Mouse (Mus musculus) ovary, postnatal 36 days (tissue): ENCODE data around the gene Pacrg.
A peak's percentile ranks its signal among the peaks of the same experiment; 100 is the strongest.

Experiments used
- DNase-seq: peaks from one replicate; pipeline ENCODE4 v3.0.0; 2022; ENCODE audit warnings: low spot score, mixed read lengths

The Pacrg gene

DNA sequence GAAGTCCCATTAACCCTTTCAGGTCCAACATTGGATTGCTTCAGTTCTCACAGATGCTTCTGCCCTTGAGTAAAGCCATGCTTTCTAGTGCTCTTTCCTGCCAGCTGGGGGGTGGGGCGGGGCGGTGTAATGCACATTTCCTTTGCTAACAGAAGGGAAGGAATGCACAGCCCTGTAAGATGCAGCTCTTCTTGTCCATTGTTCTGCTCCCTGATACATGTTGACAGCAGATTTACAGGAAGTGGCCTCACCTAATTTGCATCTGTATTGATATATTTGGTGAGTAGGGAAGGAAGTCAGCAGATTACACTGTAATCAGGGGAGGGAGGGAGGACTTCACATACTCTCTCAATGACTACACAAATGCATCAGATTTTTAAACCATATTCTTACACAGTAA, 100.0 kb downstream of the Pacrg start:
- DNase-seq, result no peak

DNA sequence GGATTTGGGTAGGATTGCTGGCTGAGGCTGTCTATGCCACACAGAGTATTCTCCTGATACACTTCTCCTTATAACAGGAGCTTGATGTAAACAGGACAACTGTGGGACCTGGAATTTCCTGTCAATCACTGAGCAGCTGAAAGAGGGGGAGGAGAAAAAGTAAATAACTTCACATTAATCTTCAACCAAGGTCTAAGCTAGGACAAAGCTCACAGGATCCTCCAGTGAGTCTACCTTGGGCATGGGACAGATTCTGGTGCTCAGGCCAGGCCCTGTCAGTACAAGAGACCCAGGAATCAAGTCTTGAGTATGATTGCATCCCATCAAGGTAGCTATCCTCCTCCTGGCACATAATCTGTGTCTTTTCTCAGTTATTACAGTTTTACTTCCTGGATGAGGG, 102.1 kb downstream of the Pacrg start:
- no peak for DNase-seq

DNA sequence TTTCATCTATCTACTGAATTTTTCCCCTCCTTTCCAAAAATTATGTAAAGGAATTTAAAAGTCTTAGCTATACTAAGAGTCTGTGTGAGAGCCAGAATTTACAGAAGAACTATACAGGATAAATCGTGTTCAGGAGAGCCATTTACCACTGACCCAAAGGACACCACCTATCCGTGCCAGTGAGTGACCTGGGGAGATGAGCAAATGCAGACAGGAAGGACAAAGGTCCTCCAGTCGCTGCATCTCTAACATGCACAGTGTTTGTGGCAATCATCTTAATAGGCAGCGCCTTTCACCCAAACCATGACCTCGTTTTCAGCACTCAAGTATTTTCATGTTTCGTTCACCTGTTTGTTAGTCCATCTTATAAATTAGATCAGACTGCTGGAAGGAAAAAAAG, 105.4 kb downstream of the Pacrg start:
- DNase-seq, result no peak

GRCm38 (mm10) chr17:10732303-10733048, 107.6 kb downstream of the Pacrg start:
- no peak for DNase-seq

DNA sequence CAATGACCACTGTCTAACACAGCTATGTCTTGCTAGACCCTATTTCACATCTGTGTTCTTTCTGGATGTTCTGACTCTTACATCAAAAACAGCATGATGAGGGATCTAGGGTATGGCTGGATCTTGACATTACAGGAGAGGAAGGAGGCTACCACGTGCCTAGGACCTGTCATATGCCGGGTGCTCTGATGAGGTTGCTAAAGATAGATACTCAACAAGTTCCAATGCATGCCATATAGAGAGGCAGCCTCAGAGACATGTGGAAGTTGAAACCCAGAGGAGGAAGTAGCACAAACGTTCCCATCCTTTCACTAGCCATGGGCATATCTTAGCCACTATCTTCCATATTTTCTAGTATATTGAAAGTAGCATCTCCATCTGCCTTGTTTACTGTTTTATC, 115.3 kb downstream of the Pacrg start:
- no peak for DNase-seq

DNA sequence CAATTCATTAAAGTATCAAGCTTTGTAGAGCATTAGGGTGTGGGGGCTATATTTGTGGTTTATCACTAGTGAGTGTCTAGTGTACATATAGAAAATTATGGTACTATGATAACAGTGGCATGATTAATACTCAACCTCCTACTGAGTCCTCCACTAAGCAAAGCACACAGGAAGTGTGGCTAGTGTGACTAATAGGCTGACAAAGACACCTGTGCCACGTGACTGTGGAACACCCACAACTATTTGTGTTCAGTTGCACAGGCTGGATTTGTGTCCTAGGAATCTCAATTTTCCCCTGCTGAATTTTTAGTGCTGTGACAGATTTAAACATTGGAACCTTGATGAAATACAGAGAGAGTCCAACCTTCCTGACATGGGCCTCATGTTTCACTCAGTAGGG, 118.5 kb downstream of the Pacrg start:
- DNase-seq, result no peak

GRCm38 (mm10) chr17:10717148-10717547, 123.0 kb downstream of the Pacrg start:
- no peak for DNase-seq

GRCm38 (mm10) chr17:10702781-10703180, 137.3 kb downstream of the Pacrg start:
- DNase-seq, result peak; percentile 34

- DNase-seq, result no peak
Measured at GRCm38 (mm10) chr17:10698041-10698440, 142.1 kb downstream of the Pacrg start.

- no peak for DNase-seq
Measured at GRCm38 (mm10) chr17:10695421-10695820, 144.7 kb downstream of the Pacrg start.

DNA sequence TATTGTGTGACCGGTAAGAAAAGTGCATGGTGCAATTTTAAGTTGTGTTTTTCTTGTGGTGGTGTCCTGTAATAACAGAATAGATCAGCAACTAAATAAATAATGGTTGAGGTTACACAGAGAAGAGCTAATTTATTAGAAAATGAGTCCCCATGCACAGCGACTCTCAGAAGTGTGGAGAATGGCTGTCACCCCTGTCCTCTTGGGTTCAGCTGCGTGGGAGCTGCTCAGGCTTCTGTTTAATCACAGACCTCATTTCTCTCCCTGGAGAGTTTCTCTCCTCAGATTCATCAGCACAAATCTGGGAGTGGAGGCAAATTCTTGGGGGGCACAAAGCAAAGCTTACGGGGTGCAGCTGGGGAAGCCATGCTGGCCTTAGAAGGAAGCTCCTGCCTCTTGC, 163.0 kb downstream of the Pacrg start:
- no peak for DNase-seq

- DNase-seq, result no peak
Measured at GRCm38 (mm10) chr17:10675536-10675935, 164.6 kb downstream of the Pacrg start.

GRCm38 (mm10) chr17:10675048-10675447, 165.1 kb downstream of the Pacrg start:
- no peak for DNase-seq

DNA sequence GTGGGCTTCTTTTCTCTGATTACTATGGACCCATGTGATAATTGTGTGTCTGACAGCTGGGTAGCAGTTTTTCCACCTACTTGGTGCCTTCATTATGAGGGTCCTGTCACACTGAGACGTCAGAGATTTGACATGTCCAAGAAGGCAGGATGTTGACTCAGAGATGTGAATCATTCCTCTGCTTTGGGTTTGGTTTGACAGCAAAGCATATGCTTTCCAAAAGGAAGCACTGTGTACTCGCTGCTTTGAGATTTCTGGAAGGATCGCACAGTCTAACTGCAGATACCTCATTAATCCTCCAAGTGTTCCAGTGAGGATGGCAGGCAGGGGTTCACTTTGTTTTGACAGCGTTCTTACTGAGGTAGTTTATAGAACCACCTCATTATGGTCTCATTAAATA, 178.8 kb downstream of the Pacrg start:
- DNase-seq, result no peak

- DNase-seq, result no peak
Measured at GRCm38 (mm10) chr17:10643604-10644003, 196.5 kb downstream of the Pacrg start.

- DNase-seq, result no peak
Measured at GRCm38 (mm10) chr17:10639816-10640215, 200.3 kb downstream of the Pacrg start.

DNA sequence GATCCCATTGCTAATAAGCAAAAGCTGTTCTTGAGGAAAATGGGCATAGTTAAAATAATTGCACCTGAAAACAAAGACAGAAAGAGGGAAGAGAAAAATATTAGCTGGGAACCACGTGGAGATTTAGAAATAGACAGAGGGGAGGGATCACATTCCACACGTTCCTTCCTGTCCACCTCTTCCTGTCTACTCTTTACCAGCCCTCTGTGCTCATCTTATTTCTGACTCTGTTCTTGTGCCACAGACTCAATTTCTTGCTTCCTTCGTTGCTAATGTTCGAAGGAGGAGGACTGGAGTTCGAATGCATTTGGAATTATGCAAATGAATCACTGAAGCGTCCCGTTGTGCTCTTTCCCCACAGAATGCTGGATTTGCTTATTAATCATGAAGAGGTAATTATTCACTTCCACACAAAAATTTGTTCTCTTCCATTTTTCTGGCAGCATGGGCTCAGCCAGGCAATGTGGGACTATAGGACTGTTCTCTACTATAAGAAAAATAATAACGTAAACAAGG, 204.1 kb downstream of the Pacrg start:
- DNase-seq, result no peak

- DNase-seq, result no peak
Measured at GRCm38 (mm10) chr17:10635470-10635869, 204.6 kb downstream of the Pacrg start.

DNA sequence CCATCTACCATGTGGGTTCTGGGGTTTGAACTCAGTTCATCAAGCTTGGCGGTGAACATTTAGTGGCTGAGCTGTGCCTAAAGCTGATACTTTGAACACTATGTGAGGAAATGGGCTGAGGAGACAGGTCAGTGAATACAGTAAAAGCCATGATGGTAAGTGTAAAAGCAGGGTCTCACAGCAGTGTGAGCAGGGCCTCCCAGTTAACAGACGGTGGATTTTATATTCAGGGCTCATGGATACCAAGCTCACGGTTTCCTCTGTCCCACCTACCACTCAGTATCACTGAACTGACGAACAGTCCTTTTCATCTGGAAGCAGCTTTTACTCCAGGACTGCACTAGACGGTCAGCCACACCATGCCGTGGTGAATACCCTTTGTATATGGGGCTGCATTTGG, 205.1 kb downstream of the Pacrg start:
- no peak for DNase-seq

- no peak for DNase-seq
Measured at GRCm38 (mm10) chr17:10633769-10634168, 206.3 kb downstream of the Pacrg start.

DNA sequence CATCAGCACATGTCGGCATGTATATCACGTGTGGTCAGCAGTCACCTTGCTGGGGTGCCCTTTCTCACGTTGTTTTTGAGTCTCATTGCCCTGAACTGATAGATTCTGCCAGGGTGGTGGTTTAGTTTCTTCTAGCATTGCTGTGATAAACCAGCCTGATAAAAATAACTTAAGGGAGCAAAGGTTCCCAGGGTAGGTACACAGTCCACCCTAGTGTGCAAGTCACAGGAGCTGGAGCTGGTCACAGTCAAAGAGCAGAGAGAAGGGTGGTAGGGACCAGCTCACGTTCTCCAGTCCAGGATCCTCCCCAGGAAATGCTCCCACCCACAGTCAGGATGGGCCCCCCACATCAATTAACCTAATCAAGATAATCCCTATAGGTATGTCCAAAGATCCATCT, 211.9 kb downstream of the Pacrg start:
- no peak for DNase-seq

DNA sequence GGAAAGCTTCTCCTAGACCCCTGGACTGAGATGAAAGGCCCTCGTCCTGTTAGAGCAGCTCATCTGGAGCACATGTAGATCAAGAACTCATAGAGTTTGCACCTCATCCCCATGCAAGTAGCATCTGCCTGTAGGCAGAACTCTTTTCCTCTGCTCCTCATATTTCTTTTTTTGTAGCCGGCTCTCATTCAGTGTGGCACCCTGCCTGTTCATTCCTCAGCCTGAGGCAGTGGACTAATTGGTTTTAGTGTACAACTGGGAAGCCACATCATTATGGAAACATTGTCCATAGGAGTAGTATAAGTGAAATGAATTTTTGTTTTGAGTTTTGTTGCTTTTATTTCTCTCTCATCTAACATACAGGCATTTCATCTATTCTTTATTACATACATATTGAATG, 212.6 kb downstream of the Pacrg start:
- no peak for DNase-seq

GRCm38 (mm10) chr17:10626299-10627095, 213.6 kb downstream of the Pacrg start:
- DNase-seq, result no peak
